Mouse (Mus musculus): ENCODE data around the gene Ms4a4b.
"Not testable (repeated sequence)": the region's sequence is repeated elsewhere in the genome, so short reads cannot be mapped to it uniquely, and the experiment has no call there.

The Ms4a4b gene

DNA sequence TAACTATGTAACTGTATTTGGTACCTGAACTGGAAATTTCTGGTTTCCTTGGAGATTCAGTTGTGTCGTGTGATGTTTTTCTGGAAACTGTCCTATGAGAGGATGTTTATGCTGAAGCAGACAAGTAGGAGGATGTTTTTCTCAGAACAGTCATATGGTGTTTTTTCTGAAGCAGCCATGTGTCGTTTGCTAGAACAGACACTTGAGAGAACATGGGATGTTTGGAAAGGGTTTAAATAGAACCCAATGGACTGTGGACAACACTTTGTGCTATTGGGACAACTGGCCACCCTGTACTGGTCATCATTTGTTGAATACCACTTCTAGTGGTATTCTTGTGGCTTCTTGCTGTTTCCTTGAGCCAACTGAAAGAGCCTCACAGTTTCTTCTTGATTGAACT is 42.4 kb downstream of the Ms4a4b start, which contains the start of gene Gm8369:
Gene Gm8369 (plus strand): TSS at position 193 of the 400 bp plus-strand sequence.
- peak in 1 of 2 experiments; percentile 7 for DNase-seq (ENCODE audit: low spot score in 2 of 2)

DNA sequence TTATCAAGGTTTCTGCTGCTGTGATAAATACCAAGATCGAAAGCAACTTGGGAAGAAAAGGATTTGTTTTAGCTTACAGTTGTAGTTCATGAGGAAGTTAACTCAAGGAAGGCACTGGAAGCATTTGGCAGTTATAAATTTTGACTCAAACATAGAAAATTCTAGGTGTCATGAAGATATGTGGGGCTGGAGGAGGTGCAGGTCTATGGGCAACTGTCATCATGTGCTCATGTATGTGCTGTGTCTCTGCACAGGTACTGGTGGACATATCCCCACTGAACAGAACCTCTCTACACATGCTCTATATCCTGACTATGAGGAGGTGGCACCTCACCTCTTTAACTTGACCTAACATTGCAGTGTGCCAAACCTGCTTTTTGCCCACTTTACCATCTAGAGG is 43.2 kb downstream of the Ms4a4b start:
- no peak for DNase-seq (ENCODE audit: low spot score in 2 of 2)

DNA sequence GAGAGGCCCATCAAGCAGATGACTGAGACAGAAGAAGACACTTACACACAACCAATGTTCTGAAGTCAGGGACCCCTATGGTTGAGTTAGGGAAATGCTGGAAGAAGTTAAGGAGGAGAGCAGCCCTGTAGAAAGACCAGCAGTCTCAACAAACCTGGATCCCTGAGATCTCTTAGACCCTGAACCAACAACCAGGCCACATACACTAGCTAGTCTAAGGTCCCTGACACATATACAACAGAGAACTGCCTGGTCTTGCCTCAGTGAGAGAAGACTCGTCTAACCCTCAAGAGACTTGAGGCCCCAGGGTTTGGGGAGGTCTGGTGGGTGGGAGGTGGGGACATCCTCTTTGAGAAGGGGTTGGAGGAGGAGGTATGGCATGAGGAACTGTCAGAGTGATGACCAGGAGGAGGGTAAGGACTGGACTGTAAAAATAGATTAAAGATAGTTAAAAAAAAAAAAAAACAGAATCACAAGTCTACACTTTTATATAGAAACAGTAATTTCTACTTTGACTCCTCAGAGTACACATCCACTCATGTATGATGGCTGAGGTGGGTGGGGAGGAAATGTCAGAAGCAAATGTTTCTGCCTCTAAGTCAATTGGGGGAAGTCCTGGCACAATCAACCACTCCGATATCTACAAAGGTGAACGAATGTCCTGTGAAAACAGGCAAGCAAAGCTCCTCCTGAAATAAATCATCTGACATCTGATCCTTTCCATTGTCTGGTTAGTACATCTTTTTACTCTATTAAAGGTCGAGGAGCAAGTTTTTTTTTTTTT is 48.2 kb downstream of the Ms4a4b start:
- no peak for DNase-seq (ENCODE audit: low spot score in 2 of 2)

DNA sequence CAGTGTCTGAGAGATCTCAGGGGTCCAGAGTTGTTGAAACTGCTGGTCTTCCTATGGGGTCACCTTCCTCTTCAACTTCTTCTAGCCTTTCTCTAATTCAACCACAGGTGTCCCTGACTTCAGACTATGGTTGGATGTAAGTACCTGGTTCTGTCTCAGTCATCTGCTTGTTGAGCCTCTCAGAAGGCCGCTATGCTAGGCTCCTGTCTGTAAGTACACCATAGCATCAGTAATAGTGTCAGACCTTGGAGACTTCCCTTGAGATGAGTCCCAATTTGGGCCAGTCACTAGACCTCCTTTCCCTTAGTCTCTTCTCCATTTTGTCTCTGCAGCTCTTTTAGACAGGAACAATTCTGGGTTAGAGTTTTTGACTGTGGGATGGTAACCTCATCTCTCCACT is 49.3 kb downstream of the Ms4a4b start:
- no peak for DNase-seq (ENCODE audit: low spot score in 2 of 2)

DNA sequence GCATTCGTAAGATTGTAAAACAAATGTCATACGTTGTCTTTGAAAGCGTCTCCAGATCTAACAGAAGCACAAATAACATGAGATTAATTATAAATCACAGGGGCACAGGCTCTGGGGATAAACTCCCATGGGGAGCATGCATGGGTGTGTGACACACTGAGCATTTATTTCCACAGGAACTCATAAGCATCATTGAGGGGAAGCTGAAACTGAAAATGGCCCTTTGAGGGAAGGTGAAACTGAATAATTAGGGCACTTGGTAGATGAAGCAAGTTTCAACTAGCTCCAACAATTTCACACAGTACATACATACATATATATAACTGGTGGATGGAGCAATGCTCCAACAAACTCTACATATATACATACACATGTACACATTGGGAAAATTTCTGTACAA is 51.2 kb downstream of the Ms4a4b start:
- no peak for DNase-seq (ENCODE audit: low spot score in 2 of 2)

DNA sequence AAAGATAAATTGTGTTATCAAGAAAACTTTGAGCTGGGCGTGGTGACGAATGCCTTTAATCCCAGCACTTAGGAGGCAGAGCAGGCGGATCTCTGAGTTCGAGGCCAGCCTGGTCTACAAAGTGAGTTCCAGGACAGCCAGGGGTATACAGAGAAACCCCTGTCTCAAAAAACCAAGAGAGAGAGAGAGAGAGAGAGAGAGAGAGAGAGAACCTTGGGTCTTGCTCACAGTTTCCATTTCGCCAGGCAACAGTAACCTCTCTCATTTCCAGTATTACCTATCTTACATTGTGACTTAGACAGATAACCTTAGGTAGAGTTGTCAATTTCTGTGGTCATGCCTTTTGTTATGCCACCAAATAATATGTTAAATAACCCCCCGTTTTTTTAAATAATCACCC is 53.0 kb downstream of the Ms4a4b start:
- DNase-seq (ENCODE audit: low spot score in 2 of 2): no peak

DNA sequence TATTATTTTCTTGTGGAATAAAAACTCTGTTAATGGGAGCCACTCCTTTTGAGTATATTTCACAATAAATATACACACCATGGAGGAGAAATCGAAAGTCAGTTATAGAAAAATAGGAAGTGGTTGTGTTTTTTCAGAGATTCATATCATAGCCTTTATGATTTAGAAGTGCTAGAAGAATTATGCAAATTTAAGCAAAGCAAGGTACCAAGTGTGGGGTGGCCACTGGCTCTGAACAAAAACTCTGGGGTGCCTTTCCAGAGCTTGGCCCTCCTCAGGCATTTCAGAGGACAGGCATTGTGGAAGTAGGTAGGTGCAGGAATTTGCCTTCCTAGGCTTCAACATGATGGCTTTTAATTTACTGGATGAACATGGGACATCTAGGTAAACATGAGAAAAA is 53.9 kb downstream of the Ms4a4b start:
- DNase-seq (ENCODE audit: low spot score in 2 of 2): not testable (repeated sequence)

DNA sequence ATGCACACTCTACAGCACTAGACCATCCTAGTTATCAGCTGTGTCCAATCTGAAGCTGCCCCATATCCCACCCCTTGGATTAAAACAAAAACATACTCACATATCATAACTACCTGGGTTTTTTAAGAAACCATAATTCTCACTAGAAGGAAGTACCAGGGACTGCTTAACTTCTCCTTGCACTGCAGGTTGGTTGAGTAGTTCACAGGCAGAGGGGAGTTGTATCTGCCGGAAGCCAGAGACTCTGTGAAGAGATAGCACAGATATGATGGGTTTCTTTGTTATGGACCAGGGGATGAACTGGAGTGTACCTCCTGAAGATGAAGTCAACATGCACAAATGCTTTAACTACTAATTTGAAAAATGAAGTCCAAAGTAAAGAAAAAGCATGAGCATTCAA is 57.4 kb downstream of the Ms4a4b start:
- no peak for DNase-seq (ENCODE audit: low spot score in 2 of 2)

DNA sequence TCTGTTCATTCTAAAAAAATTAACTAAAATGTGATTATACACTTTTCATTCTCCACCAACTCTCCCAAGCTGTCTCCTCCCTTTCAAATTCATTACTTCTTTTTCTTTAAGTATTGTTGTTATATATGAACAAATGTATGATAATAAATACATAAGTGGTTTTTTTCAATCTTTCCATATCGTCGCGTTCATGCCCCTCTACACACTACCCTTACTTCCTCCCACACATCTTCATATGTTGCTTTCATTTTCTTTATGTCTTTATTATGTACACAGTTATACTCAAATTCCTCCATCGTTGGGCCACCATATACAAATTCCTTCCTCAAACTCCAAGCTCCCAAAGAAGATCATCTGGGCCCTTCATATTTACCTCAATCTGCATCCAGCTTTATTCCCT is 58.0 kb downstream of the Ms4a4b start:
- no peak for DNase-seq (ENCODE audit: low spot score in 2 of 2)

DNA sequence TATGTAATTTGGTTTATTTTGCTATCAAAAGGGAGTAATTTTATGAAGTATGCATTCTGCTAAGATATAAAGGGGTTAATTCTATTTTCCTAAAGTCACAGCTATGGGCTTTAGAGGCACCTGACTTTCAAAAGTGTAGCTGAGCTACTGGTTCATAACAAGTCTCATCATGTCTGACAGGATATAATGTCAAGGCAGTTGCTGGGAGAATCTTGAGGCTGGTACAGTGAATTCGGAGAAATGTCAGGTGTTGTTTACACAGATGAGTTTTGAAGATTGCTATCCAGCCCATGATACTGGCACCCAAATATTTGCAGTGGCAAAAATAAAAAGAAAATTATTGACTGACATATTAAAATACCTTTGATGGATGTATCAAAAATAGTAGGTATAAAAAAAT is 61.5 kb downstream of the Ms4a4b start:
- no peak for DNase-seq (ENCODE audit: low spot score in 2 of 2)

DNA sequence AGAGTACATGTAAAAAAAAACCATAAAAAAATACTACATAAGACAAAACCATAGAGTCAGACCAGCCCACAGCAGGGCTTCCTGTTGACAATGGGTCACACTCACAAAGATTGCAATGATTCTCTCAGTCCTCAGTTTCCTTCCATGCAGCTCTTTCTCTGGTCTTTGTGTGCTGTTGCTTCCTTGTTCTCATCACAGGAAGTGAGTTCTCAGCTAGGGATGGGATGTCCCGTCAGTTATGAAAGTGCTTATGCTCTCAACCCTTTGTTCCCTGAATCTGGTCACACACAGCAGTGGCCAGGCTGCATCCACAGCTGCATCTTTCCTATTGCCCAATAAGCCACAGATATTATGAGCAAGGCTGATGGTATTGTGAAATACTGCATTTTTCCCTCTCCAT is 70.1 kb downstream of the Ms4a4b start:
- no peak for DNase-seq (ENCODE audit: low spot score in 2 of 2)

DNA sequence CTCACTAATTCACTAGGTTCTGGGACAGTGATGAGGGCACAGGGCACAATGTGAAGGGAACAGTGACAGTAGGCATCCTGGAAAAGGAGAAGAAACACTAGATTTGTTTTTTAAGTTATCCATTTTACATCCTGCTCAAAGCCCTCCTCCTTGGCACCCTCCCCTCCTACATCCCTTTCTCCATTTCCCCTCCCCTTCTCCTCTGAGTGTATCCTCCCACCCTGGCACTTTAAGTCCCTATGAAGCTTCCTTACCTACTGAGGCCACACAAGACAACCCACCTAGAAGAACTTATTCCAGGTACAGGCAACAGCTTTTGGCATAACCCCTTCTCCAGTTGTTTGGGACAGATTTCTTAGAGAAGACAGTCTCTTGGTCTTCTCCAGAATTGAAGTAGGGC is 72.9 kb downstream of the Ms4a4b start, which contains the start of gene Ms4a6b:
Gene Ms4a6b (plus strand): TSS at position 267 of the 400 bp plus-strand sequence.
- DNase-seq (ENCODE audit: low spot score in 2 of 2): no peak

Data from frontal cortex, postnatal 10 days (tissue).